Mouse (Mus musculus): ENCODE results near the gene Cidec. TPM values are rescaled to one million over a fixed set of nuclear protein-coding genes. Genes with fewer than 3 reads are reported as not detected.

The Cidec gene
- polyA plus RNA-seq, 1 experiment from 2014 or later, result 0.40 TPM

GRCm38 (mm10) chr6:113473246-113473645, 37.7 kb upstream of the Cidec start:
- Histone ChIP-seq H3K9ac (ENCODE audit: low read depth, low read length) (no peak overlapping the region), H3K4me1 (ENCODE audit: control insufficient read depth, low read depth, low read length) (peaks cover 8% of the 10 kb centered on the region), H3K4me3 (ENCODE audit: low read depth, low read length) (no peak overlapping the region), H3K27me3 (ENCODE audit: control insufficient read depth, insufficient read depth, low read depth, low read length) (peaks cover 20% of the 10 kb centered on the region), H3K4me2 (ENCODE audit: low read depth, low read length) (no peak overlapping the region), H3K36me3 (ENCODE audit: control insufficient read depth, insufficient read depth) (no peaks in the 10 kb centered on the region), H3K27ac (ENCODE audit: low read length) (no peak overlapping the region), H3K9me3 (replicated peaks; ENCODE audit: control insufficient read depth, low read length) (no peaks in the 10 kb centered on the region)
- WGBS (ENCODE audit: insufficient replicate concordance), result 17% methylated on average over 2 of the region's 2 CpGs
- no peak for ATAC-seq (ENCODE audit: low read depth)

- Histone ChIP-seq H3K4me3 (ENCODE audit: low read depth, low read length) (no peak overlapping the region), H3K36me3 (ENCODE audit: control insufficient read depth, insufficient read depth) (no peaks in the 10 kb centered on the region), H3K27me3 (ENCODE audit: control insufficient read depth, insufficient read depth, low read depth, low read length) (peaks cover 20% of the 10 kb centered on the region), H3K9me3 (replicated peaks; ENCODE audit: control insufficient read depth, low read length) (no peaks in the 10 kb centered on the region), H3K4me1 (ENCODE audit: control insufficient read depth, low read depth, low read length) (peaks cover 8% of the 10 kb centered on the region), H3K9ac (ENCODE audit: low read depth, low read length) (no peak overlapping the region), H3K27ac (ENCODE audit: low read length) (no peak overlapping the region), H3K4me2 (ENCODE audit: low read depth, low read length) (peak overlapping the region; percentile 53; the same call in 1 of the 2 replicates)
- WGBS (ENCODE audit: insufficient replicate concordance), result 71% methylated on average over 10 of the region's 10 CpGs
- ATAC-seq (ENCODE audit: low read depth), result no peak
Observed at GRCm38 (mm10) chr6:113472061-113472460, 36.5 kb upstream of the Cidec start.

GRCm38 (mm10) chr6:113471297-113471936, 35.9 kb upstream of the Cidec start, which contains the start of gene Il17rc:
TSS of gene Il17rc (plus strand) at chr6:113471427.
- Histone ChIP-seq H3K4me3 (ENCODE audit: low read depth, low read length) (peak within 1 kb of the TSS; percentile 42), H3K9ac (ENCODE audit: low read depth, low read length) (no peak within 1 kb of the TSS; the same call in 1 of the 2 replicates), H3K27me3 (ENCODE audit: control insufficient read depth, insufficient read depth, low read depth, low read length) (peaks cover 20% of the 10 kb centered on the region), H3K36me3 (ENCODE audit: control insufficient read depth, insufficient read depth) (no peaks in the 10 kb centered on the region), H3K4me1 (ENCODE audit: control insufficient read depth, low read depth, low read length) (peaks cover 8% of the 10 kb centered on the region), H3K9me3 (replicated peaks; ENCODE audit: control insufficient read depth, low read length) (no peaks in the 10 kb centered on the region), H3K27ac (ENCODE audit: low read length) (no peak within 1 kb of the TSS), H3K4me2 (ENCODE audit: low read depth, low read length) (peak within 1 kb of the TSS; percentile 53)
- ATAC-seq (ENCODE audit: low read depth), result peak; percentile 60
- 39% methylated on average over 12 of the region's 12 CpGs for WGBS (ENCODE audit: insufficient replicate concordance)

GRCm38 (mm10) chr6:113469432-113469831, 33.9 kb upstream of the Cidec start:
- no peak overlapping the region for H3K27ac ChIP-seq (ENCODE audit: low read length)
- peak; percentile 68 for ATAC-seq (ENCODE audit: low read depth)
- H3K9me3 ChIP-seq (replicated peaks; ENCODE audit: control insufficient read depth, low read length), result no peaks in the 10 kb centered on the region
- peaks cover 20% of the 10 kb centered on the region for H3K27me3 ChIP-seq (ENCODE audit: control insufficient read depth, insufficient read depth, low read depth, low read length)
- peak overlapping the region; percentile 61 for H3K4me2 ChIP-seq (ENCODE audit: low read depth, low read length)
- WGBS (ENCODE audit: insufficient replicate concordance), result 2% methylated on average over 31 of the region's 31 CpGs
- no peaks in the 10 kb centered on the region for H3K36me3 ChIP-seq (ENCODE audit: control insufficient read depth, insufficient read depth)
- H3K4me3 ChIP-seq (ENCODE audit: low read depth, low read length), result peak overlapping the region; percentile 47
- peaks cover 8% of the 10 kb centered on the region for H3K4me1 ChIP-seq (ENCODE audit: control insufficient read depth, low read depth, low read length)
- H3K9ac ChIP-seq (ENCODE audit: low read depth, low read length), result peak overlapping the region; percentile 31; the same call in 1 of the 2 replicates

GRCm38 (mm10) chr6:113469021-113469420, 33.5 kb upstream of the Cidec start:
- Histone ChIP-seq H3K4me3 (ENCODE audit: low read depth, low read length) (peak overlapping the region; percentile 47), H3K27ac (ENCODE audit: low read length) (no peak overlapping the region), H3K9me3 (replicated peaks; ENCODE audit: control insufficient read depth, low read length) (no peaks in the 10 kb centered on the region), H3K4me1 (ENCODE audit: control insufficient read depth, low read depth, low read length) (peaks cover 8% of the 10 kb centered on the region), H3K36me3 (ENCODE audit: control insufficient read depth, insufficient read depth) (no peaks in the 10 kb centered on the region), H3K4me2 (ENCODE audit: low read depth, low read length) (peak overlapping the region; percentile 61), H3K9ac (ENCODE audit: low read depth, low read length) (peak overlapping the region; percentile 5; the same call in 1 of the 2 replicates), H3K27me3 (ENCODE audit: control insufficient read depth, insufficient read depth, low read depth, low read length) (peaks cover 20% of the 10 kb centered on the region)
- 0 out of 2 replicates have a peak, but pooled peaks have one; percentile 47 for ATAC-seq (ENCODE audit: low read depth)
- 2% methylated on average over 9 of the region's 9 CpGs for WGBS (ENCODE audit: insufficient replicate concordance)

GRCm38 (mm10) chr6:113468512-113468911, 33.0 kb upstream of the Cidec start:
- ATAC-seq (ENCODE audit: low read depth), result no peak
- Histone ChIP-seq H3K4me1 (ENCODE audit: control insufficient read depth, low read depth, low read length) (peaks cover 8% of the 10 kb centered on the region), H3K27ac (ENCODE audit: low read length) (no peak overlapping the region), H3K4me3 (ENCODE audit: low read depth, low read length) (no peak overlapping the region), H3K9ac (ENCODE audit: low read depth, low read length) (no peak overlapping the region; the same call in 1 of the 2 replicates), H3K9me3 (replicated peaks; ENCODE audit: control insufficient read depth, low read length) (no peaks in the 10 kb centered on the region), H3K36me3 (ENCODE audit: control insufficient read depth, insufficient read depth) (no peaks in the 10 kb centered on the region), H3K27me3 (ENCODE audit: control insufficient read depth, insufficient read depth, low read depth, low read length) (peaks cover 20% of the 10 kb centered on the region), H3K4me2 (ENCODE audit: low read depth, low read length) (no peak overlapping the region)
- 70% methylated on average over 3 of the region's 3 CpGs for WGBS (ENCODE audit: insufficient replicate concordance)

GRCm38 (mm10) chr6:113465602-113466001, 30.0 kb upstream of the Cidec start:
- no peak for ATAC-seq (ENCODE audit: low read depth)
- H3K27ac ChIP-seq (ENCODE audit: low read length), result no peak overlapping the region
- no peaks in the 10 kb centered on the region for H3K36me3 ChIP-seq (ENCODE audit: control insufficient read depth, insufficient read depth)
- peaks cover 8% of the 10 kb centered on the region for H3K4me1 ChIP-seq (ENCODE audit: control insufficient read depth, low read depth, low read length)
- peaks cover 13% of the 10 kb centered on the region for H3K27me3 ChIP-seq (ENCODE audit: control insufficient read depth, insufficient read depth, low read depth, low read length)
- no peak overlapping the region for H3K4me2 ChIP-seq (ENCODE audit: low read depth, low read length)
- H3K4me3 ChIP-seq (ENCODE audit: low read depth, low read length), result no peak overlapping the region
- no peaks in the 10 kb centered on the region for H3K9me3 ChIP-seq (replicated peaks; ENCODE audit: control insufficient read depth, low read length)
- no peak overlapping the region for H3K9ac ChIP-seq (ENCODE audit: low read depth, low read length)
- WGBS (ENCODE audit: insufficient replicate concordance), result 57% methylated on average over 5 of the region's 5 CpGs

- no peak overlapping the region for H3K4me3 ChIP-seq (ENCODE audit: low read depth, low read length)
- H3K27ac ChIP-seq (ENCODE audit: low read length), result no peak overlapping the region
- no peak overlapping the region for H3K9ac ChIP-seq (ENCODE audit: low read depth, low read length)
- no peak for ATAC-seq (ENCODE audit: low read depth)
- WGBS (ENCODE audit: insufficient replicate concordance), result 54% methylated on average over 7 of the region's 7 CpGs
- H3K9me3 ChIP-seq (replicated peaks; ENCODE audit: control insufficient read depth, low read length), result no peaks in the 10 kb centered on the region
- no peaks in the 10 kb centered on the region for H3K36me3 ChIP-seq (ENCODE audit: control insufficient read depth, insufficient read depth)
- no peaks in the 10 kb centered on the region for H3K27me3 ChIP-seq (ENCODE audit: control insufficient read depth, insufficient read depth, low read depth, low read length)
- no peaks in the 10 kb centered on the region; the same call in none of the 2 replicates for H3K4me1 ChIP-seq (ENCODE audit: control insufficient read depth, low read depth, low read length)
- H3K4me2 ChIP-seq (ENCODE audit: low read depth, low read length), result no peak overlapping the region
Observed at GRCm38 (mm10) chr6:113464040-113464439, 28.5 kb upstream of the Cidec start.

GRCm38 (mm10) chr6:113458635-113459034, 23.1 kb upstream of the Cidec start:
- no peaks in the 10 kb centered on the region for H3K36me3 ChIP-seq (ENCODE audit: control insufficient read depth, insufficient read depth)
- no peak overlapping the region for H3K4me3 ChIP-seq (ENCODE audit: low read depth, low read length)
- H3K4me2 ChIP-seq (ENCODE audit: low read depth, low read length), result no peak overlapping the region
- 54% methylated on average over 10 of the region's 10 CpGs for WGBS (ENCODE audit: insufficient replicate concordance)
- no peak overlapping the region for H3K27ac ChIP-seq (ENCODE audit: low read length)
- H3K9ac ChIP-seq (ENCODE audit: low read depth, low read length), result no peak overlapping the region
- no peaks in the 10 kb centered on the region for H3K9me3 ChIP-seq (replicated peaks; ENCODE audit: control insufficient read depth, low read length)
- no peaks in the 10 kb centered on the region for H3K27me3 ChIP-seq (ENCODE audit: control insufficient read depth, insufficient read depth, low read depth, low read length)
- ATAC-seq (ENCODE audit: low read depth), result no peak
- no peaks in the 10 kb centered on the region for H3K4me1 ChIP-seq (ENCODE audit: control insufficient read depth, low read depth, low read length)

Data from liver, embryonic 16.5 days (tissue).